Mouse (Mus musculus) midbrain, embryonic 16.5 days (tissue): Measurements from ENCODE around the gene Usp8. TPM values are rescaled to one million over a fixed set of nuclear protein-coding genes. Genes with fewer than 3 reads are reported as not detected.

Experiments used
- ATAC-seq: fragments of 200-750 bp; cut with Nextera tagmentation; 2 replicates; pipeline ENCODE4 v1.8.0; 2017; ENCODE audit warnings: moderate TSS enrichment
- H3K27ac ChIP-seq: fragments of 300-500 bp; sonication (generic); 2 replicates; pipeline ENCODE4 v1.5.1; 2014; ENCODE audit warnings: mild to moderate bottlenecking, low read length, mixed read lengths
- H3K27me3 ChIP-seq: fragments of 300-500 bp; sonication (generic); 2 replicates; pipeline ENCODE4 v1.6.1; 2014; ENCODE audit warnings: low read depth, low read length, mixed read lengths; ENCODE audit not compliant: control insufficient read depth, insufficient read depth
- H3K36me3 ChIP-seq: fragments of 300-500 bp; sonication (generic); 2 replicates; pipeline ENCODE4 v1.6.1; 2014; ENCODE audit warnings: mild to moderate bottlenecking, low read length, moderate library complexity, mixed read lengths; ENCODE audit not compliant: control insufficient read depth, insufficient read depth
- H3K4me1 ChIP-seq: fragments of 300-500 bp; sonication (generic); 2 replicates; pipeline ENCODE4 v1.6.1; 2014; ENCODE audit warnings: mild to moderate bottlenecking, low read length, mixed read lengths; ENCODE audit not compliant: control insufficient read depth, insufficient read depth
- H3K4me2 ChIP-seq: fragments of 300-500 bp; sonication (generic); 2 replicates; pipeline ENCODE4 v1.6.1; 2014; ENCODE audit warnings: mild to moderate bottlenecking, low read length, mixed read lengths
- H3K4me3 ChIP-seq: fragments of 300-500 bp; sonication (generic); 2 replicates; pipeline ENCODE4 v1.5.1; 2014; ENCODE audit warnings: low read depth, mild to moderate bottlenecking, low read length, moderate library complexity, mixed read lengths
- H3K9ac ChIP-seq: fragments of 300-500 bp; sonication (generic); 2 replicates; pipeline ENCODE4 v1.6.1; 2014; ENCODE audit warnings: low read depth, low read length, mixed read lengths
- H3K9me3 ChIP-seq: fragments of 300-500 bp; sonication (generic); replicated peaks from 2 replicates; pipeline ENCODE4 v1.6.1; 2014; ENCODE audit warnings: mild to moderate bottlenecking, low read length, mixed read lengths; ENCODE audit not compliant: control insufficient read depth, poor library complexity, severe bottlenecking
- WGBS: fragments of 180-500 bp; shearing (Covaris S2); extraction: QIAGEN DNeasy Blood & Tissue Kit; methylation state at CpG from one replicate; pipeline ENCODE4 v1.1.7; 2014; 5-methylcytosine and 5-hydroxymethylcytosine counted together
- polyA plus RNA-seq: library from polyadenylated mRNA; unstranded; fragments of >200 nt; fragmentation: Nextera tagmentation; extraction: Ambion mirVana; gene quantifications from 2 replicates; pipeline ENCODE4 v1.2.1, GENCODE M21; 2015

Usp8 gene
- polyA plus RNA-seq, 1 experiment from 2014 or later = 29.6 TPM

DNA sequence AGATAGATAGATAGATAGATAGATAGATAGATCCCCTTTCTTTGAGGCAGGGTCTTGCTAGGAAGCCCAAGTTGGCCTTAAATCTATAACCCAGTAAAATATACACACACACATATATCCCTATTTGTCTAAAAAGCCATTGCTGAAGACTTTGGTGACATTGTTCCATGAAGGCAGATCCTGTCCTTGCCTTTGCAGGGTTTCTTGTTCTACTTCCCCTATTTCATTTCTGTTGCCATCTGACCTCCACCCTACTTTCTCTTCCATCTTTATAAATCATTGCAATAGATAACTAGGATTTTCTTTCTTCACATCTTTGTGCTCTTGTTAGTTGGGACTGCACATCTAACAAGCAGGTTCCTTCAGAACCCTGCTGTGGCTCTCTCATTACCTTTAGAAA, 5.8 kb downstream of the Usp8 start:
- no peaks in the 10 kb centered on the region for H3K27me3 ChIP-seq
- ATAC-seq = no peak
- H3K4me1 ChIP-seq = peaks cover 8% of the 10 kb centered on the region
- no peak overlapping the region for H3K27ac ChIP-seq
- H3K9ac ChIP-seq = no peak overlapping the region
- no peak overlapping the region for H3K4me3 ChIP-seq
- no peaks in the 10 kb centered on the region for H3K9me3 ChIP-seq
- no peak overlapping the region for H3K4me2 ChIP-seq
- H3K36me3 ChIP-seq = no peaks in the 10 kb centered on the region

DNA sequence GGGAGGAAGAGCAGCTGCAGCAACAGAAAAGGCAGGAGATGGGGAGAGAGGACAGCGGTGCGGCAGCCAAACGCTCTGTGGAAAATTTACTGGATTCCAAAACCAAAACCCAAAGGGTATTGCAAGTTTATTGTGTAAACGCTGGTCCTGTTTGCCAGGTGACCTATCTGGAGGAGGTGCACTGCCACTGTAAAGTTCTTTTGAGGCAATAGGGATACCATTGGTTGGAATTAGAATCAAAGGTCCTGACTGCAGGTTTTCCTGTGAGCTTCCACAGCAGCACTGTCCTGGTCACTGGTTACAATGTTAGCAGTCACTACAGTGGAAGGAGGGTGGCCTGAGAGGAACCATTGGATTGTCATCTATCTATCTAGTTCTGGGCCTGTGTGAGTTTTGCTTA, 22.1 kb downstream of the Usp8 start:
- no peak overlapping the region for H3K9ac ChIP-seq
- no peak overlapping the region for H3K4me2 ChIP-seq
- no peak overlapping the region for H3K27ac ChIP-seq
- peaks cover 18% of the 10 kb centered on the region for H3K36me3 ChIP-seq
- H3K4me3 ChIP-seq = no peak overlapping the region
- no peak for ATAC-seq
- H3K9me3 ChIP-seq = no peaks in the 10 kb centered on the region
- H3K27me3 ChIP-seq = no peaks in the 10 kb centered on the region
- WGBS = 96% methylated on average over 4 of the region's 4 CpGs
- H3K4me1 ChIP-seq = no peaks in the 10 kb centered on the region

DNA sequence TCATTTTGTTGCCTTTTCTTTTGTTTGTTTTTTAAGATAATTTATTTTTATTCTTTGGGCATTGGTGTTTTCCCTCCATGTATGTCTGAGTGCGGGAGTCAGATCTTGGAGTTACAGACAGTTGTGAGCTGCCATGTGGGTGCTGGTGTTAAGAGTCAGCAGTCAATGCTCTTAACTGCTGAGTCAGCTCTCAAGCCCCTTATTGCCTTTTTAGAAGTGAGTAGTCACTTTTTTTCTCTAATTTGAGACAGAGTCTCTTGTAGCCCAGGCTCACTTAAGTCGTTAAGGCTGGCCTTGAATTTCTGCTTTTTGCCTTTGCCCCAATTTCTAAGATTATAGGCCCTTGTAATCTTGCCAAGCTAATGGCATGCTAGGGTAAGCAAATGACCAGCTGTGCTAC, 23.4 kb downstream of the Usp8 start:
- no peaks in the 10 kb centered on the region for H3K9me3 ChIP-seq
- H3K9ac ChIP-seq = no peak overlapping the region
- H3K4me3 ChIP-seq = no peak overlapping the region
- WGBS = 90% methylated on average over 2 of the region's 2 CpGs
- H3K36me3 ChIP-seq = peaks cover 24% of the 10 kb centered on the region
- H3K4me1 ChIP-seq = no peaks in the 10 kb centered on the region
- no peak overlapping the region for H3K4me2 ChIP-seq
- H3K27me3 ChIP-seq = no peaks in the 10 kb centered on the region
- H3K27ac ChIP-seq = no peak overlapping the region
- ATAC-seq = no peak

DNA sequence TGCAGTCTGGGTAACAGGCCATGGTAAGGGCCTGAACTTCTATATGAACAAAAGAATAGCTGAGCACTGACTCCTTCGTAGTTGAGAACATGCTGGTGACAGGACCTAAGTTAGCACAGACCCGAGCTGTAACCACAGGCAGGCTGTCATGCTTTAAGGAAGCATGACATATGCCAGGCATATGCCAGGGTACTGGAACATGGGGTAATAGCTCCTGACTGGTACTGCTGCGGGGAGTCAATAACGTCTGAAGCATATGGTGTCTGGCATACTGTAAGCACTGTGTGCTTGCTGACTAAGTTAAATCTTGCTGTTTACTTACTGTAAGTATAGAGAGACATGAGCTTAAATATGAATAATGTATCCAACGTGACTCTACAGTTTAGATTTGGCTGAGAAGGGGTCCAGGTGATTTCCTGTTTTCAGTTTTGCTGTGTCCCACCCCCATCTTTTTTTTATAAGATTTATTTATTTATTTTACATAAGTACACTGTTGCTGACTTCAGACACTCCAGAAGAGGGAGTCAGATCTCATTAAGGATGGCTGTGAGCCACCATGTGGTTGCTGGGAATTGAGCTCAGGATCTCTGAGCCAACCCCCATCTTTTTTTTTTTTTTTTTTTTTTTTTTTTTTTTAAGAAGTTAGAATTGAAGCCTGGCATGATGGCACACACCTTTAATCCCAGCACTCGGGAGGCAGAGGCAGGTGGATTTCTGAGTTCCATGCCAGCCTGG, 28.4 kb downstream of the Usp8 start:
- H3K27ac ChIP-seq = no peak overlapping the region
- H3K9me3 ChIP-seq = no peaks in the 10 kb centered on the region
- H3K9ac ChIP-seq = no peak overlapping the region
- H3K4me1 ChIP-seq = no peaks in the 10 kb centered on the region
- no peaks in the 10 kb centered on the region for H3K27me3 ChIP-seq
- no peak for ATAC-seq
- H3K4me2 ChIP-seq = no peak overlapping the region
- WGBS = 90% methylated on average over 6 of the region's 6 CpGs
- H3K36me3 ChIP-seq = peaks cover 29% of the 10 kb centered on the region
- H3K4me3 ChIP-seq = no peak overlapping the region

DNA sequence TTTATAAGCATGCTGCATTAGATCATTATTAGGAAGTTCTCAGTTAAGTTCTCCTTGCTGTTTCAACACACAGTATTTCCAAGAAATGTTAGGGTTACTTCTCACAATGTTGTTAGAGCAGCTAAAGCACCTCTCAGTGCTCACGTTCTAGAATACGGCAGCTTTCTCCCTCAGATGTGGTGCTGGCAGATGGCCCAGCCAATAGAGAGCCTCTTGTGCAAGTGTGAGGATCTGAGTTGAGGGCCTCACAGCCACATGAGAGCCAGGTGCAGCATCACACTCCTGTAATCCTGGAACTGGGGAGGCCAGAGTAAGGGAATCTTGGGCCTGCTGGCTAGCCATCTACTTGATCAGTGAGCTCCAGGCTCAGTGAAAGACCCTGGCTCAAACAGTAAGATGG, 33.2 kb downstream of the Usp8 start:
- H3K36me3 ChIP-seq = peaks cover 30% of the 10 kb centered on the region
- no peaks in the 10 kb centered on the region for H3K4me1 ChIP-seq
- no peak for ATAC-seq
- H3K27me3 ChIP-seq = no peaks in the 10 kb centered on the region
- H3K4me3 ChIP-seq = no peak overlapping the region
- H3K27ac ChIP-seq = no peak overlapping the region
- no peak overlapping the region for H3K9ac ChIP-seq
- no peaks in the 10 kb centered on the region for H3K9me3 ChIP-seq
- 91% methylated on average over 2 of the region's 2 CpGs for WGBS
- no peak overlapping the region for H3K4me2 ChIP-seq

DNA sequence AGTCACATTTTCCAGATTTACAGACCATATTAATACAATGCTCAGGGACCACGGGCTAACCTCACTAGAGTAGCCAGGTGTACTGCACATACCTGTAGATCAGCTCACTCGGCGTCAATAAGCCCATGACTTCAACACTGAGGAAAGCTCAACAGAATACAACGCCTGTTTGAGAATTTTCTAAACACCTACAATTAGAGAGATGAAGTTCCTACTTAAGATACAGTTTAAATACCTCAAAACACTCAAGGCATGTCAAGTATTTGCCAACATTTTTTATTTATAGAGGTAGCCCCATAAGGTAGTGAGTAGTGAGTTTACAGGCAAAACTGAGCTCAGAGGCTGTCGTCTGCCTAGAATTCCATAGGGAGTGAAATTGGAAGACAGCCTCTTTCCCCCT, 36.3 kb downstream of the Usp8 start:
- Histone ChIP-seq H3K9ac (no peak overlapping the region), H3K36me3 (peaks cover 24% of the 10 kb centered on the region), H3K4me2 (no peak overlapping the region), H3K27ac (no peak overlapping the region), H3K4me1 (no peaks in the 10 kb centered on the region), H3K9me3 (no peaks in the 10 kb centered on the region), H3K4me3 (no peak overlapping the region), H3K27me3 (no peaks in the 10 kb centered on the region)
- ATAC-seq = no peak
- 94% methylated on average over 5 of the region's 5 CpGs for WGBS

DNA sequence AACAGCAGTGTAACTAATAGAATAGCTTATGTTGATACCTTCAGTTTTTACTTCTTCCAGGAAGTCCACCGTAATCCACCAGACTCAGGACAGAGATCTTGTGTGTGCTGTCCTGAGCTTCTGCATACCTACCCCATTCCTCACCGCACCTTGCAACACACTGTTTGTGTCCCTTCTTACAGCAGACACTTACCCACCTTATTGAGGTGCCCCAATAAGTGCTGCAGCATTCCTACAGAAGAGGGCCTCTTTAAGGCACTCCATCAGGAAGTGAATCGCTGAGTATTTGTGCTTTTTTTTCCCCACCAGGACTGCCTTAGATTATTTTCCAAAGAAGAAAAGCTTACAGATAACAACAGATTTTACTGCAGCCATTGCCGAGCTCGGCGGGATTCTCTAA, 48.5 kb downstream of the Usp8 start:
- no peaks in the 10 kb centered on the region for H3K9me3 ChIP-seq
- H3K4me2 ChIP-seq = no peak overlapping the region
- H3K9ac ChIP-seq = no peak overlapping the region
- ATAC-seq = no peak
- WGBS = 96% methylated on average over 6 of the region's 6 CpGs
- H3K36me3 ChIP-seq = peaks cover 37% of the 10 kb centered on the region
- no peaks in the 10 kb centered on the region for H3K27me3 ChIP-seq
- H3K4me1 ChIP-seq = no peaks in the 10 kb centered on the region
- H3K27ac ChIP-seq = no peak overlapping the region
- H3K4me3 ChIP-seq = no peak overlapping the region

DNA sequence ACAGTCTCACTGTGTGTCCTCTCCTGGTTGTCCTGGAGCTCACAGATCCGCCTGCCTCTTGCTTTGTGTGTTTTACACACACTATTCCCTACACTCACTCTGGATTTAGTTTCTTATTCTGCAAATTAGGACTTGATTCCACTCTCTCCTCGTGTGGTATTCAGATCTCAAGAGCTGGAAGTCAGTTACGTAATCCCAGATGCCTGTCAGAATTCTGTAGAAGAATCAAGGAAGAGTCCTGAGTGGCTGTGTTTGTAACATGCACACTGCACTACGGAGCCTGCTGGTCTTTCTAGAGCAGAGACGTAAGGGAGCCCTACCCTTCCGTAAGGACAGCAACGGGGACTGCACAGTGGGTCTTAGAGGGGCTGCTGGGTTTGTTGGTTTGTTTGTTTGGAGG, 52.2 kb downstream of the Usp8 start:
- Histone ChIP-seq H3K27ac (no peak overlapping the region), H3K4me3 (no peak overlapping the region), H3K27me3 (no peaks in the 10 kb centered on the region), H3K9me3 (no peaks in the 10 kb centered on the region), H3K4me2 (no peak overlapping the region), H3K36me3 (peaks cover 42% of the 10 kb centered on the region), H3K4me1 (no peaks in the 10 kb centered on the region), H3K9ac (no peak overlapping the region)
- WGBS = 94% methylated on average over 7 of the region's 7 CpGs
- ATAC-seq = no peak

DNA sequence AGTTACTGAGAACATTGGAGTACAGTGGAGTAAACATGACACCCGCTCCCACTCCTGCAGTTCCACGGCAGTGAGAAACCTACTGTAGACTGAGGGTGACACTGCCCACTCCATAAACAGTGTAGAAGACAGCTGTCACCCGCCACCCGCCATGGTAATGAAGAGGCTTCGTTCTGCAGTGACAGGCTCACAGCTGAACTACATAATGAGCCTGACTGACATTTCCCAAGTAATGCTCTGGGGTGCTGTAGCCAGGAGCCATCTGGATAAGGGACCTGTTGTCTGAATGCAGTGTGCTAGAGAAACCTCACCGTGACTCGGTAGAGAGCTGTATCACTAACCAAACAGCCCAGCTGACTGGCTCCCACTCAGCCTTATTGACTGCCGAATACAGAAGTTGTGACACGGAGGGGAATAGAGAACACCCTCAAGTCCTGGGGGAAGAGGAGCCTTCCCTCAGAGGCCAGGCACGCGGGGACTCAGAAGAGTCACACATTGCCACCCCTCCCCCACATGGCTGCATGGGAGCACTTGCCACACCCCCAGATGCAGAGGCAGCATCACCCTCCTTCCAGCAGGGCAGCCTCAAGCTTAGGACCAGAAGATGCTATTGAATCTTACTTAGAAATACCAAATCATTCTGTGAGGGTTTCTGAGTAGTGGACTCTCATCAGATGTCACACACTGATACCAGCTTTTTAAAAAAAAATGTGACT, 58.9 kb downstream of the Usp8 start:
- Histone ChIP-seq H3K9ac (no peak overlapping the region), H3K27me3 (no peaks in the 10 kb centered on the region), H3K36me3 (peaks cover 14% of the 10 kb centered on the region), H3K4me1 (no peaks in the 10 kb centered on the region), H3K9me3 (no peaks in the 10 kb centered on the region), H3K4me3 (no peak overlapping the region), H3K27ac (no peak overlapping the region), H3K4me2 (0 out of 2 replicates have a peak overlapping the region, but pooled peaks have one; percentile 4)
- 44% methylated on average over 11 of the region's 11 CpGs for WGBS
- ATAC-seq = peak; percentile 68; the same call in 1 of the 2 replicates
